Mouse (Mus musculus): ENCODE data around the gene Taf1b.

Gene Taf1b

DNA sequence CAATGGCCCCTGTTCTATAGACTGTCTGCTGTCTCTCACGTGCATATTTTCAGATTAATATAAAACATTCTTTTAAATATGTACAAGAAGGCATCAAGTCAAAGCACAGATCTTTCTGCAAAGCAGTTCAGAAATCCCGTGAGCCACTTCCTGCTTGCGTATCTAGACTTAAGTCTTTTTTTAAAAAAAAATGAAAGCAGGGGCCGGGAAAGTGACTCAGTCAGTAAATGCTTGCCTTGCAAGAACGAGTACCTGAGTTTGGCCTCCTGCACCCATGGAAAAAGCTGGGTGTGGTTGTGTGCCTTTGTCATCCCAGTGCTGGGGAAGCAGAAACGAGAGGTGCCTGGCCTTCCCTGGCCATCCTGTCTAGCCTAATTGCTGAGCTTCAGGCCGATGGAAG is 101.9 kb downstream of the Taf1b start:
- no peak for DNase-seq (ENCODE audit: low read depth in 1 of 2, low spot score in 2 of 2)

DNA sequence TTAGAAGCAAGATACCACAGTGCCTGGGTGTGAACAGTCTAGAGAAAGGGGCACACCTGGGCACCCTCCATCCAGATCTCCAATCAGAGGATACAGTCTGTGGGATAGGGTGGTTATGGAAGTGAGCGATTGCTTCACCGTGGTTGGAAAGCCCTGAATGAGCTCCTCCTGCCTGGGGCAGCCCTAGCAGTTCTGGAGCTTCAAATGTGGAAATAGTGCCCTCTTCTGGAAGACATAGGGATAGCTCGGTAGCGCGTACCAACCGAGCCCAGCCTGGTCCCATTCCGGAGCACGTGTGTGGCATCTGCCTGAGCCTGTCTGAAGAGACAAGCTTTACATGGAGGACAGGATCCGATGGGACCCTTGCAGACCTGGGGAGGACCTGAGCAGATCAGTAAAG is 102.6 kb downstream of the Taf1b start:
- DNase-seq (ENCODE audit: low read depth in 1 of 2, low spot score in 2 of 2), result peak; percentile 55 to 67

DNA sequence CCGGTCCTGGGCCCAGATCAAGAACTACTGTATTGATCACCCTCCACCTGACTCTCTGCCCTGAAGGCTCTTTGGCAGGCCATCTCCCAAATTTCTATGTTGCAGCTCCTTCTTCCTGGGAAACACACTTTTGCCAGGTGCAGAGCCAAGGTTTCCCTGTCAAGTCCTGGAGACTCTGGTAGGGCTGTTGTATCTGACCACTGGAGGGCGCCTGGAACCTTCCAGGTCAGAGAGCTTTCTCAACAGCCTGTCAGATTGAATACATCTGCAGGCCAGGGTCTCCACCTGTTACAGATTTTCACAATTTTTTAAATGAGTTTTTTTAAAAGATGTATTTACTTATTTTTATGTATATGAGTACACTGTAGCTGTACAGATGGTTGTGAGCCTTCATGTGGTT is 105.1 kb downstream of the Taf1b start:
- peak in 1 of 2 experiments; percentile 21 for DNase-seq (ENCODE audit: low read depth in 1 of 2, low spot score in 2 of 2)

DNA sequence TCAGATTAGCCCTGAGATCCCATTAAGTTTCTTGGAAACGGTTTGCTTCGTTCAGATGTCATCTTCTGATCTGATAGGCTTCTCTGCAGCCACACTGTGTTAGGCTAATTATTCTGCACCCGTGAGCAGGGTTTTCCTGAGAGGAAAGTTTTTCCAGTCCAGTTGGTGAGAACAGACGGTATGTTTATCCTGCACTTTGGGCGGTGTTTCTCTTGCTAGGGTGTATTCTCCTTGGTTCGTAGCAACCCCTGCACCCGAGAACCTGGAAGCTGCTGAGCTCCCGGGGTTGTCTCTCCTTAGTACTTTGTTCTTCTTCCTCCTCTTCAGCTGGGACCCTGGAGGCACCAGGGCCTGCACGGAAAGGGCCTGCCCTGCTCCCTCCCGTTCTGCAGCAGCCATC is 108.0 kb downstream of the Taf1b start:
- DNase-seq (ENCODE audit: low read depth in 1 of 2, low spot score in 2 of 2), result no peak
